Mouse (Mus musculus): ENCODE measurements at regions not wholly inside any gene's neighbourhood (a gene's known extent, or its start where the extent isn't known, plus 50 kb on each side); places are given as distances from the start of the nearest gene placed in this dataset.

DNA sequence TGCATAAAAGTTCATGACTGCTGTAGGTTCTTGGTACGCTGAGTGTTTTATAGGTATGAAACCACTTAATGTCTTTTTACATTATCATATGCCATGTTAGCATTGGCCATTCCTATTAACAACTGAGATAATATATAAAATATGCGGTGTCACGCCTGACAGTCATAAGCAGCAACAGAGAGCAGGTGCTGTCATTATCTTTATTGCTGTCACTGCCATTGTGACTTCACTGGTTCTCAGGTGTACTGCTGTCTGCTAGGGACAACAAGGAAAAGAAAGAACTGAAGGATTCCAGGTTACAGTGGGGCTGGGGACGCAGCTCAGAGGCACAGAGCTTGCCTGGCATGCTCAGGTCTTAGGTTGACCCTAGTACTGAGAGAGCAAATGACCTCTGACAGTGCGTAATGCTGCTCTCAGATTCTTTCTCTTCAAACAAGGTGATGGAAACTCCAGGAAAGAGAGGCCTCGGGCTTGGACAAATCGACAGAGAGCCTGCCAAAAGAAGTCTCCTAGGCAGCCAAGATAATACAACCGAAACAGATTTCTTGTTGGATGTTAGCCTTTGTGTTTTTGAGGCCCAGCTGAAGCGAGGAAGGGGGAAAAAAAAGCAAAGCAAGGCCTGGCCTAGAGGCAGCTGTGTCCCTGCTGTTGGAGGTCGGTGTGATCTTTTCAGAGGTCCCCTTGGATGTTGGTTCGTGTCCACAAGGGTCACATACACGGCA is 136.3 kb upstream of the Fbxo11 start:
- TF ChIP-seq GATA1 (IDR thresholded peaks at IDR 0.05; ENCODE audit: low read length): no peak

DNA sequence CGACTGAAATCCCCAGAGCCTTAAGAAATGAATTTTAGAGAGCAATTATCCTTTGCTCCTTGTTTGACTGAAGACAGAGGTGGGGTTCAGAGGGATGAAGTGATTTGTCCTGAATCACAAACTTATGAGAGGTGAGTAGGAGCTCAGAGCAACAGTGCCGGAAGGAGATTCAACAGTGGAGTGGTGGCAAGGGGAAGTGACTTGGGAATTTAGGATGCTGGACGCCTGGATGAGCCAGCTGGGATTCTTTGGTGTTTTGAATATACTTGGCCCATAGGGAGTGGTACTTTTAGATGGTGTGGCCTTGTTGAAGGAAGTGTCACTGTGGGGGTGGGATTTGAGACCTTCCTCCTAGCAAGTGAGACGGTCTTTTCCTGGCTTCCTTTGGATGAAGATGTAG is 137.1 kb upstream of the Fbxo11 start:
- TF ChIP-seq GATA1 (IDR thresholded peaks at IDR 0.05; ENCODE audit: low read length): no peak

DNA sequence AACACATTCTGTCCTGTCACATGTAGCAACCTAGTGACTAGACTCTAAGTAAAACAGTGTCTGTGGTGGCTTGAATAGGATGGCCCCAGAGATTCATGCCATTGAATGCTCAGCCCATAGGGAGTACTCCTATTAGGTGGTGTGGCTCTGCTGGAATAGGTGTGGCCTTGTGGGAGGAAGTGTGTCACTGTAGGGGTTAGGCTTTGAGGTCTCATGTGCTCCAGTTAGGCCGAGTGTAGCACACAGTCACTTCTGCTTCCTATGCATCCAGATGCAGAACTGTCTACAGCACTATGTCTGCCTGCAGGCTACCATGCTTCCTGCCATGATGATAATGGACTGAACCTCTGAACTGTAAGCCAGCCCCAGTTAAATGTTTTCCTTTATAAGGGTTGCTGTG is 144.5 kb upstream of the Fbxo11 start:
- no peak for TF ChIP-seq GATA1 (IDR thresholded peaks at IDR 0.05; ENCODE audit: low read length)

DNA sequence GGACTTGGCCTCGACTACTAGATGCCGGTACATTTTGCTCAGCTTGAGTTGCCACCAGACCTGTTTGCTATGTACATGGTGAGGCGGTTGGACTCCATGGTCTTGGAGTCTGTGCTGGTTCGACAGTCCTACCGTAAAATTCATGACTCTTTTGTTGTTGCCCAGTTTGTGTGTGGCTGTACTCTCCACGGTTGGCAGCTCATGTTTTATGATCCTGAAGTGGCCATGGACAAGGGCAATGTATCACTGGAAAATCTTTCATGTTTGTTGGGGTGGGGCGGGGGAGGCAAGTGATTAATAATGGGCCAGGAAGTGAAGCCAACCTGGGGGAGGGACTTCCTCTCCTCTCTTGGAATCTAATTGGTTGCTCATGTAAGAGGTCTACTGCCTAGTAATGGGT is 147.0 kb upstream of the Fbxo11 start:
- TF ChIP-seq GATA1 (IDR thresholded peaks at IDR 0.05; ENCODE audit: low read length): no peak

DNA sequence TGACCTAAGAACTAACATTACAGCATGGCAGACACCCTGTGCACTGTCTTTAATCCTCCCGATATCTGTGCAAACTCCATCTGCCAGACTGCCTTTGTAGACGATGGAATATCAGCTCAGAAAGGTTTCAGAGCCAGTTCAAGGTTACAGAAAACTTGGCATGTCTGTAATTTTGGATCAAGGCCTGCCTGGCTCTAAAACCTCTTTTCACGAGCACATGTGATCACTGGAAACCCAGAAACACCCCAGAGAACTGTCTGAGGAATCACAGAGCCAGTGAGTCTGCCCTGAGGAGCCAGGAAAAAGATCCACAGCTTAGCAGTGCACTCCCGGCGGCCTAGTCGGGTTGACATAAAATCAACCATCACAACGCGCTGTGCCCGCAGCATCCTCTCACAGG is 149.7 kb upstream of the Fbxo11 start:
- TF ChIP-seq GATA1 (IDR thresholded peaks at IDR 0.05; ENCODE audit: low read length): no peak

DNA sequence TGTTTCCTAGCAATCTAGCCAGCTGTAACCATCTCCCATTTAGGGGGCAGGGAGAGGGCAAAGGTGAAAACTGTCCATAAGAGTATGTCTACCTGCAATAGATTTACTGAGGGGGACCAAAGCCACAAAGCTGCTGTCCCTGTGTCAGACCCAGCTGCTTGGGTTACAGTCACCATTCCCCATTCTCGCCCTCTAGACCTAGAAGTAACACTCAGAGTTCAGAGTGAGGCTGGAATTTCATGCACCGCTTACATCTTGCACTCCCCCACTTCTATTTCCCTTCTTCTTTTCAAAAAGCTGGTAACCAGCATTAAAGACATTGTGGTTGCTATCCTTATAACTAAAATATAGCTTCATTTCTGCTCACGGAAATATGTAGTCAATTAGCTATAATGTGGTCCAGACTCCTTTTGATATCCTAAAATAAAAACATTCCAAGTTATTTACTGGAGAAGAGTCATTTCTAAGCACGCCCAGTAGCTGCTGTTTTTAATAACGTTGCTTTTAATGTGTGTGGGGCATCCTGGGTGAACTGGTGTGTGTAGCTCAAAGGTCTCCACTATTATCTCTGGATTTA is 157.4 kb upstream of the Fbxo11 start:
- TF ChIP-seq GATA1 (IDR thresholded peaks at IDR 0.05; ENCODE audit: low read length): no peak

DNA sequence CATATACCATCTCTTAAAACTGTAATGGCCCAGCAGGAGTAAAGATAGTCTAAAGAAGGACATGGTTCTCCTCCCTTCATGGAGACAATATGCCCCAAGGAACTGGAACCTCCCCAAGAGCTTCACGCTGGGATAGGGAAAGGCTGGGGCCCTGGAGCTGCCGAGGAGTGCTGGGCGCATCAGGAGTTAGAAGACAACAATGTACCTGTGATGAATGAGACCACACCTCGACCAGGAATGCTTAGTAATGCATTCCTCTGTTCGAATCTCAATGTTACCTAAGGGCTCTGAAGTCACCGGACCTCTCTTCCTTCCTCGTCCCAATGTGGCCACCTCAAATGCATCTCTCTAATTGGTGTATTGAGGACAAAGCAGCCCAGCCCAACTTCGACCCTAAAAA is 175.4 kb upstream of the Fbxo11 start:
- no peak for TF ChIP-seq GATA1 (IDR thresholded peaks at IDR 0.05; ENCODE audit: low read length)

DNA sequence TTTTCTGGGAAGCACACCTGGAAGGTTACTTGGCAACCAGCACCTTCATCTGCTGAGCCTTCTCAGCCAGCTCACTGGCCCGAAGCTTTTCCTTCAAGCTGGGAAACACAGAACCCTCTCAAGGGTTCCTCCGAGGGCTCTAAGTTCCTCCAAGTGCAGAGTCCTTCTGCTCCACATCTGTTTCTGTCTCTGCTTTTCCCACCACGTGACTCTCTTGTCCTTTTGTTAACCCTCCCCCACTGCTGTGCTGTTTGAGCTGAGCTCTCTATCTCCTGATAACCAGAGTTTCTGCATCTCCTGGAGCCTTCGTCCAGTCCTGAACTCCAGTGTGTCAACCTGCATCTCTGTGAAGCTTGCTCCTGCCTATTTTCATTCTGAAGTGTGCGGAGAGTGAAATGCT is 183.5 kb upstream of the Fbxo11 start:
- TF ChIP-seq GATA1 (IDR thresholded peaks at IDR 0.05; ENCODE audit: low read length): no peak

DNA sequence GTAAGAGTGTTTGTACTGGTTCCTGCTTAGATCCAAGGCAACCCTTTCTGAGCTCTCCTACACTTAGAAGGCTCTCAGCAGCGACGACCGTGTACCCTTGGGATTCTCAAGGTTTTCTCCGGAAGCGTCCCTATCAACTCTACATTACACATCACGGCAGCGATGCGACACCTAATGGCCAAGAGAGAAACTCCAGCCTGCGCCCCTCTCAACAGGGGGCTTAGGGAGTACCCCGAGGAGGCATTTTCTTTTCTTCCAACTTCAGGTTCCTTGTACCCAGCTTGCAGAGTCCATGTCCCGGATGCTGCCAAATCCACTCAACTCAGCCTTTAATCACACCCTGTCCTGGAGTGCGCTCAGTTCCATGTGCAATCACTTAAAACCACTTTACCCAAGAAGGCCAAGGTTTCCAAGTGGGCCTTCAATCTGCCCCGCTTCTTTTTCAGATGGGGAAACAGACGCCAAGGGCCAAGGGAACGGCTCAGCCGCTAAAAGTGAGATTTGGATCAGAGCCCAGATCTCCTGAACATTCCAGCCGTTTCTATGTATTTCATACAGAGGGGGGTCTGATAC is 186.9 kb upstream of the Fbxo11 start:
- no peak for TF ChIP-seq GATA1 (IDR thresholded peaks at IDR 0.05; ENCODE audit: low read length)

DNA sequence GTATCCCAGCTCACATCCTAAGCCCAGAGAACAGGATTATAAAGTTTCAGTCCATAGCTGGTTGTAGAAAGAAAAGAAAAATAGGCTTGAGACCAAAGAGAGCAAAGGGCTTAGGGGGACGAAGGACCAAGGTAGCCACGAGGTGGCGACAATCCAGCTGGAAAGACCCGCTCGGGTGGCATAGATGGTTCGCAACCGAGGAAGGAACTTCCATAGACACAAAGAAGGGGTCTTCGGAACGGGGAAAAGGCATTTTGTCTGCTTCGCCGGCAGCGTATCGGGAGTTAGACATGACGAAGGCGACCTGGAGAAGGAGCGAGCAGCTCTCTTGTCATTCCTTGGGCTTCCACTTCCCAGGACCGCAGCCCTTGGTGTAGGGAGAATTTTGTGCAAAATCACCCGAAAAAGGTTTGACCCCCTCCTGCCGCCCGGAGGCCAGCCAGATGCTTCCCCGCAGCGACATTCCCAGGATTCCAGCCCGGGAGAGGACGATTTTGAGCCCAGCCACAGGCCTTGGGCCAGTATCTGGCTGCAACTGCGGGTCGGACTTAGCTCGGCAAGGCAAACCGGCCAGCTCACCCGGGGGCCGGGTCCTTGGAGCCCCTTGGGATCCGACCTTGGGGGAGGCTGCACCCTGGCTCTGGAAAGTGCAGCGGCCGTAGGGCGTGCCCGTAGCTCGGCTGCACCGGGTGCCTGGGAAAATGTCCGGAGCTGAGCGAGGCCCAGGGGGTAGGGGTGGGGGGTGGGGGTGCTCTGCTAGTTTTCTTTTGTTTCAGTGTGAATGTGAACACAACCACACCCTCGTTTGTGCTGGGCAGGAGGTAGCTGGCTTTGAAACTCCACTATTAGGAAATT is 184.5 kb upstream of the Foxn2 start:
- no peak for TF ChIP-seq GATA1 (IDR thresholded peaks at IDR 0.05; ENCODE audit: low read length)

DNA sequence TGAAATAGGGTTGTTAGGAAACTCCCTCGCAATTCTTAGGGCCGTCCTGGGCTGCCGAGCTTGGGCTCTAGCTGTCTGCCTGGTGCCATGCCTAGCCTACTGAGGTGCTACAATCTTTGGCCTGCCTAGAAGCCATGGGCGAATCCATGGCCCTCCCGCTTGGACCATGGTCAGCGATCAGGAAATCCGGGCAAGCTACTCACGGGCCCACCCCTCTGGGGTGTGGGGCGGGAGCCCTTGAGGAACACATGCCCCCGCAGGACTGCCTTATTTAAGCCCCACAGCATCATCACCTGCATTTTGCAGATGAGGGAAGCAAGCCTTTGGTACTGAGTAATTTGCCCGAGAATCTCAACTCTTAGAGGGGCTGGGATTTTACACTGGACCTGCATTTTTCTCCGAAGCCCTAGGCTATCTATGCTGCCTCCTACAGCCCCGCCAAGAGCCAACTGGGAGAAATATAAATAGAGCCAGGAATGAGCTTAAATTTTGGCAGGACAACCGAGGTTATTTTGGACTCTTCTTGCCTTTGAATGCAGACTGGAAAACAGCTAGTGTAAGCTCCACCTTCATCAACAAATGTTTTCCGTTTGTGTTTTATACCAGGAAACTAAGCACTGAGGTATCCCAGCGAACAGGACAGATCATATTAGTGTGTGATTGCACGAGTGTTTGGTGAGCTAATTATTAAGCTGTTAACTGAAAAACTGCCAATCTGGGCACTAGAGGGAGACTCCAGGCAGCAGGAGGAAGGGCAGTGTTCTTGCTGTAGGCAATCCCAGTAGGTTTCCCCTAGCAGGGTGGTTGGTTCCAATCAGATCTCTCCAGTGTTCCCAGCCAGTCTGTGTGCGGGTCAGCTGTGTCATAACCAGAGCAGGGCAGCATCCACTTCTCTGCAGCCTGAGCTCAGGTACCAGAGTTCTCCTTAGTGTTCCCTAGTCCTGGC is 183.6 kb upstream of the Foxn2 start:
- no peak for TF ChIP-seq GATA1 (IDR thresholded peaks at IDR 0.05; ENCODE audit: low read length)

DNA sequence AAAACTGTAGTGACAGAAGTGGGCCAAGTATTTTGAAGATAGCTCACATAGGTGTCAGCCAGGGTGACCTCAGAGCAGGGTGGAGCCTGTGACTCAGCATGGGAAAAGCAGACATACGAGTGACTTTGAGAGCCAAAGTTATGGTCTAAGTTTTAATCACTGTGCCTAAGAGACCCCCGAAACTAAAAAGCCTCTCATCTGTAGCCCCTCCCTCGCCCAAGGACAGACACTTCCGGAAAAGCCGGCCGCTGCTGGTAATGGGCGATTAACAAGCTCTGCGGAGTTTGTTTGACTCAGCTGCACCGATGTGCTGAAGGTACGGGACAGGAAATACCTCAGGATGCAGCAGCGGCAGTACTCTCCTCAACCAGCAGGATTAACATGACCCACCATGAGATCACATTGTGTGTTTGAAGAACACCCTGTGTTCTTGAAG is 182.1 kb upstream of the Foxn2 start:
- TF ChIP-seq GATA1 (IDR thresholded peaks at IDR 0.05; ENCODE audit: low read length): no peak

DNA sequence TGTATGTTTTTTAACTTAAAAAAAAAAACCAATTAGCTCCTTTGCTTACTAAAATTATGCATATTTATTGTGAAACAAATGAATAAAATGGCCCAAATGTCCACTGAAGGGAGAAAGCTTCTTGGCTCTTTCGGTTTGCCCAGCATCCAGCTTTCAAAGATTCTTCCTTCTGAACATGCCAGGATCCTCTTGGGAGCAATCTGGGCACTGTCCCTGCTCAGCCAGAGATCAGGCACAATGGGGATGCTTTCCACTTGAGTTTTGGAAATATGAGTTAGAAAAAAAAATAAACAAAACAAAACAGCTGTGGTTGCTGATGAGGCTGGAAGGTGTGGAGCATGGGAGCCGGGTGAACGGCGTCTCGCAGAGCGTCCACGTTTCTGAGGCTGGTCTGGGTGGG is 180.3 kb upstream of the Foxn2 start:
- no peak for TF ChIP-seq GATA1 (IDR thresholded peaks at IDR 0.05; ENCODE audit: low read length)

DNA sequence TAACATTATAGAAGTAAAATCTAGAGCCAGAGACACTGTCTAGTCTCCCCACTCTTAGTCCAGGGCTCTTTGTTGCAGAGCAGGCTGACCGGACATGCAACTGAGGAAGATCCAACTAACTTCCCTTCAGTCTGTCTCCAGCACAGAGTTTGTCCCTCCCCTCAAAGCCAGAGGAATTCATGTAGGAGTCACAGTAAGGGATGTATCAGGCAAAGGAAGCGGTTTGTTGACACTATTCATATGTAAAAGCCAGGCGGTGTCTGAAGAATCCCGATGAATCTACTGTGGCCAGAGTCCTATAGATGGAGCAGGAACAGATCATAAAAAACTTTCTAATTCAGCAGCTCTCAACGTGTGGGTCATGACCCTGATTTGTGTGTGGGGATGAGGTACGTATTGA is 179.7 kb upstream of the Foxn2 start:
- TF ChIP-seq GATA1 (IDR thresholded peaks at IDR 0.05; ENCODE audit: low read length): no peak

DNA sequence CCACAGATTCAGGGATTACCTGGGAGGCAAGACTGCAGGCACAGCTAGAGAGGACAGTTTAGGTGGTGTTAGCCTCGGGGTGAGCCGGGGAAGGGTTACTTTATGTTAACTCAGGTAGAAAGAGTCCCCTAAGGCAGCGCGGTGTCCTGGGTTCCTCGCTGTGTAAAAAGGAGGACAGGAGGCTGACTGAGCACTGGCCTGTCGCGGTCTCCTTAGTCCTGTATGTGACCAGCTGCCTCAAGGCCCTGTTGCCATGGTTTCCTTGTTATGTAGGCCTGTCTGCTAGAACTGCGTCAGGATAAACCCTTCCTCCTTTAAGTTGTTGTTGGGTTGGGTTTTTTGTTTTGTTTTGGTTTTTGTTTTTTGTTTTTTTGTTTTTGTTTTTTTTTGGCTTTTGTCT is 179.0 kb upstream of the Foxn2 start:
- no peak for TF ChIP-seq GATA1 (IDR thresholded peaks at IDR 0.05; ENCODE audit: low read length)
